In genomic region chr9:28386527-28387175, GRCm38 (mm10) we compare ENCODE assay signal across 10 mouse cellular contexts.
A peak's percentile ranks its signal among the peaks of the same experiment; 100 is the strongest.
DNase-seq lines count a peak whose midpoint lies in the region; ATAC-seq and TF ChIP-seq lines count a peak whose summit lies in the region.
"Had no signal": no experiment of that assay in that cellular context is flagged by ENCODE, and none has a peak within 500 bp of the region (broad histone marks: within the 10 kb centered on the region; RNA-seq: fewer than 3 reads in every experiment).

No protein-coding gene starts in this region.

- no peak overlapping the region for H3K4me2 ChIP-seq in forebrain, embryonic 14.5 days (ENCODE audit: low read length)
- H3K4me2 ChIP-seq in midbrain, postnatal 0 days (ENCODE audit: low read depth, low read length, poor library complexity, severe bottlenecking) = no peak overlapping the region
- no peak overlapping the region for H3K4me2 ChIP-seq in midbrain, embryonic 14.5 days (ENCODE audit: low read length)
- H3K4me2 ChIP-seq: limb, embryonic 15.5 days had no signal

- intact Hi-C loops in gastrocnemius, adult 2 months (cut with DNase I) = no loop called here

- 47% methylated on average over 5 of the region's 5 CpGs for WGBS in forebrain, embryonic 14.5 days
- 76% methylated on average over 5 of the region's 5 CpGs for WGBS in forebrain, embryonic 10.5 days
- WGBS in midbrain, postnatal 0 days = 45% methylated on average over 5 of the region's 5 CpGs
- WGBS in midbrain, embryonic 14.5 days = 40% methylated on average over 5 of the region's 5 CpGs

- H3K9ac ChIP-seq in forebrain, embryonic 14.5 days (ENCODE audit: low read length) = no peak overlapping the region
- no peak overlapping the region for H3K9ac ChIP-seq in midbrain, postnatal 0 days (replicated peaks; ENCODE audit: low read length, poor library complexity, severe bottlenecking)
- H3K9ac ChIP-seq in midbrain, embryonic 14.5 days (replicated peaks; ENCODE audit: low read length) = no peak overlapping the region
- H3K9ac ChIP-seq: limb, embryonic 15.5 days had no signal

- TF ChIP-seq CTCF in midbrain, postnatal 0 days (IDR thresholded peaks at IDR 0.05) = no peak
- TF ChIP-seq CTCF in gastrocnemius, adult 2 months (IDR thresholded peaks at IDR 0.05) = no peak

- no peaks in the 10 kb centered on the region for H3K9me3 ChIP-seq in forebrain, embryonic 14.5 days (replicated peaks; ENCODE audit: control insufficient read depth, low read length)
- H3K9me3 ChIP-seq in forebrain, embryonic 10.5 days = no peaks in the 10 kb centered on the region
- H3K9me3 ChIP-seq in midbrain, postnatal 0 days (ENCODE audit: low read length) = no peaks in the 10 kb centered on the region
- H3K9me3 ChIP-seq in midbrain, embryonic 14.5 days (ENCODE audit: control insufficient read depth, low read length) = no peaks in the 10 kb centered on the region
- H3K9me3 ChIP-seq: embryonic facial prominence, embryonic 10.5 days; limb, embryonic 15.5 days had no signal

- H3K27me3 ChIP-seq in forebrain, embryonic 14.5 days (replicated peaks; ENCODE audit: control insufficient read depth, insufficient read depth, low read length) = no peaks in the 10 kb centered on the region
- no peaks in the 10 kb centered on the region for H3K27me3 ChIP-seq in forebrain, embryonic 10.5 days (ENCODE audit: poor library complexity, severe bottlenecking)
- no peaks in the 10 kb centered on the region for H3K27me3 ChIP-seq in midbrain, postnatal 0 days (ENCODE audit: insufficient read depth, low read length)
- no peaks in the 10 kb centered on the region for H3K27me3 ChIP-seq in midbrain, embryonic 14.5 days (ENCODE audit: control insufficient read depth, insufficient read depth, low read length)
- H3K27me3 ChIP-seq: limb, embryonic 15.5 days had no signal

- DNase-seq in forebrain, embryonic 14.5 days (ENCODE audit: low spot score) = peak; percentile 53
- DNase-seq in forebrain, embryonic 10.5 days (ENCODE audit: extremely low spot score, low spot score) = no peak
- DNase-seq in midbrain, postnatal 0 days (ENCODE audit: low spot score) = peak; percentile 1
- no peak for DNase-seq in midbrain, embryonic 14.5 days
- DNase-seq in left cerebral cortex, adult 9 months (ENCODE audit: low spot score in 2 of 2) = peak; percentile 61 to 79
- DNase-seq in T-cell, adult 2 months (ENCODE audit: low spot score) = no peak
- no peak for DNase-seq in gastrocnemius, adult 2 months

- no peaks in the 10 kb centered on the region for H3K4me1 ChIP-seq in forebrain, embryonic 14.5 days (ENCODE audit: control insufficient read depth, insufficient read depth, low read length)
- peaks cover 7% of the 10 kb centered on the region; the same call in 1 of the 2 replicates for H3K4me1 ChIP-seq in forebrain, embryonic 10.5 days
- no peaks in the 10 kb centered on the region for H3K4me1 ChIP-seq in midbrain, postnatal 0 days (ENCODE audit: insufficient read depth, low read length)
- H3K4me1 ChIP-seq in midbrain, embryonic 14.5 days (ENCODE audit: control insufficient read depth, insufficient read depth, low read length) = peaks cover 3% of the 10 kb centered on the region; the same call in 1 of the 2 replicates
- H3K4me1 ChIP-seq: limb, embryonic 15.5 days had no signal

- H3K27ac ChIP-seq in forebrain, embryonic 14.5 days (ENCODE audit: low read depth, low read length) = no peak overlapping the region
- H3K27ac ChIP-seq in forebrain, embryonic 10.5 days = no peak overlapping the region
- no peak overlapping the region for H3K27ac ChIP-seq in midbrain, postnatal 0 days (ENCODE audit: low read depth, low read length)
- no peak overlapping the region for H3K27ac ChIP-seq in midbrain, embryonic 14.5 days (replicated peaks; ENCODE audit: low read depth, low read length)
- no peak overlapping the region for H3K27ac ChIP-seq in gastrocnemius, adult 2 months
- H3K27ac ChIP-seq: embryonic facial prominence, embryonic 10.5 days; limb, embryonic 15.5 days had no signal

- peak; percentile 10; the same call in 1 of the 2 replicates for ATAC-seq in forebrain, embryonic 14.5 days
- ATAC-seq in midbrain, postnatal 0 days (ENCODE audit: low FRiP score) = no peak
- no peak for ATAC-seq in midbrain, embryonic 14.5 days (ENCODE audit: low FRiP score, low TSS enrichment)
- ATAC-seq in erythroblast, adult 5-6 weeks (replicated peaks; ENCODE audit: low FRiP score, poor library complexity, severe bottlenecking) = no peak

- H3K36me3 ChIP-seq in forebrain, embryonic 14.5 days (ENCODE audit: control insufficient read depth, insufficient read depth, low read length) = no peaks in the 10 kb centered on the region
- H3K36me3 ChIP-seq in forebrain, embryonic 10.5 days (replicated peaks) = no peaks in the 10 kb centered on the region
- H3K36me3 ChIP-seq in midbrain, postnatal 0 days (ENCODE audit: insufficient read depth, low read length) = no peaks in the 10 kb centered on the region
- H3K36me3 ChIP-seq in midbrain, embryonic 14.5 days (ENCODE audit: control insufficient read depth, insufficient read depth, low read length) = no peaks in the 10 kb centered on the region
- H3K36me3 ChIP-seq: embryonic facial prominence, embryonic 10.5 days; limb, embryonic 15.5 days had no signal

- no peak overlapping the region for H3K4me3 ChIP-seq in forebrain, embryonic 14.5 days (ENCODE audit: low read depth, low read length)
- no peak overlapping the region for H3K4me3 ChIP-seq in forebrain, embryonic 10.5 days
- H3K4me3 ChIP-seq in midbrain, postnatal 0 days (ENCODE audit: low read depth, low read length) = no peak overlapping the region
- H3K4me3 ChIP-seq in midbrain, embryonic 14.5 days (replicated peaks; ENCODE audit: low read depth, low read length) = no peak overlapping the region
- H3K4me3 ChIP-seq in gastrocnemius, adult 2 months = no peak overlapping the region
- H3K4me3 ChIP-seq: embryonic facial prominence, embryonic 10.5 days; limb, embryonic 15.5 days had no signal

Comparison
In these comparisons a context has a peak if more than half of its experiments do, and no peak if none do; other contexts are left out.
1. DNase-seq: peak in forebrain, embryonic 14.5 days (single experiment), midbrain, postnatal 0 days (single experiment) and left cerebral cortex, adult 9 months (2 of 2); none in forebrain, embryonic 10.5 days (single experiment), midbrain, embryonic 14.5 days (single experiment), T-cell, adult 2 months (single experiment) and gastrocnemius, adult 2 months (single experiment).